Mouse (Mus musculus): ENCODE data around the gene Smc4.
"Not testable (repeated sequence)": the region's sequence is repeated elsewhere in the genome, so short reads cannot be mapped to it uniquely, and the experiment has no call there.

Gene Smc4

GRCm38 (mm10) chr3:69017181-69017580 is 12.6 kb downstream of the Smc4 start:
- no peak for DNase-seq (ENCODE audit: low read depth)

- DNase-seq (ENCODE audit: low read depth), result not testable (repeated sequence)
Measured at GRCm38 (mm10) chr3:69018635-69019034, 14.1 kb downstream of the Smc4 start.

GRCm38 (mm10) chr3:69020285-69020684 is 15.7 kb downstream of the Smc4 start:
- peak; percentile 71 for DNase-seq (ENCODE audit: low read depth)

GRCm38 (mm10) chr3:69020764-69021163 is 16.2 kb downstream of the Smc4 start:
- no peak for DNase-seq (ENCODE audit: low read depth)

- DNase-seq (ENCODE audit: low read depth), result no peak
Measured at GRCm38 (mm10) chr3:69026133-69026783, 21.7 kb downstream of the Smc4 start.

- DNase-seq (ENCODE audit: low read depth), result no peak
Measured at GRCm38 (mm10) chr3:69040105-69040504, 35.6 kb downstream of the Smc4 start.

- peak; percentile 37 for DNase-seq (ENCODE audit: low read depth)
Measured at GRCm38 (mm10) chr3:69041298-69041697, 36.8 kb downstream of the Smc4 start.

- DNase-seq (ENCODE audit: low read depth), result peak; percentile 64
Measured at GRCm38 (mm10) chr3:69044167-69044591, 39.6 kb downstream of the Smc4 start.

- peak; percentile 81 for DNase-seq (ENCODE audit: low read depth)
Measured at GRCm38 (mm10) chr3:69044645-69045399, 40.3 kb downstream of the Smc4 start, which contains the start of gene Trim59. TSS of gene Trim59 (minus strand) at chr3:69044755.

GRCm38 (mm10) chr3:69045400-69045703 is 40.8 kb downstream of the Smc4 start:
- no peak for DNase-seq (ENCODE audit: low read depth)

GRCm38 (mm10) chr3:69045750-69046149 is 41.2 kb downstream of the Smc4 start:
- DNase-seq (ENCODE audit: low read depth), result no peak

GRCm38 (mm10) chr3:69046509-69046908 is 42.0 kb downstream of the Smc4 start:
- no peak for DNase-seq (ENCODE audit: low read depth)

GRCm38 (mm10) chr3:69047684-69048083 is 43.1 kb downstream of the Smc4 start:
- no peak for DNase-seq (ENCODE audit: low read depth)

GRCm38 (mm10) chr3:69049011-69049410 is 44.5 kb downstream of the Smc4 start:
- no peak for DNase-seq (ENCODE audit: low read depth)

GRCm38 (mm10) chr3:69051894-69052293 is 47.4 kb downstream of the Smc4 start:
- no peak for DNase-seq (ENCODE audit: low read depth)

GRCm38 (mm10) chr3:69054760-69055432 is 50.4 kb downstream of the Smc4 start:
- no peak for DNase-seq (ENCODE audit: low read depth)

GRCm38 (mm10) chr3:69055871-69056270 is 51.3 kb downstream of the Smc4 start:
- no peak for DNase-seq (ENCODE audit: low read depth)

GRCm38 (mm10) chr3:69060672-69061071 is 56.1 kb downstream of the Smc4 start:
- peak; percentile 29 for DNase-seq (ENCODE audit: low read depth)

- DNase-seq (ENCODE audit: low read depth), result peak; percentile 38
Measured at GRCm38 (mm10) chr3:69062764-69063163, 58.2 kb downstream of the Smc4 start.

- DNase-seq (ENCODE audit: low read depth), result peak; percentile 72
Measured at GRCm38 (mm10) chr3:69064005-69064404, 59.5 kb downstream of the Smc4 start.

All from 416B (cell line).